Mouse (Mus musculus) spleen, adult 2 months (tissue): ENCODE data around the gene Trp53rka.

Source experiments
- CTCF ChIP-seq: fragments of 200-500 bp; IDR thresholded peaks from 2 replicates; pipeline ENCODE4 v1.5.1; 2011; ENCODE audit warnings: mild to moderate bottlenecking, inconsistent platforms; ENCODE audit not compliant: insufficient read depth, insufficient read length, insufficient replicate concordance; ENCODE audit errors: extremely low read depth
- POLR2A ChIP-seq: fragments of 200-500 bp; IDR thresholded peaks from 2 replicates; pipeline ENCODE4 v1.6.1; 2011; ENCODE audit warnings: low read depth, low read length, inconsistent platforms

GRCm38 (mm10) chr2:165475850-165476249 is 17.3 kb downstream of the Trp53rka start:
- no peak for TF ChIP-seq CTCF
- no peak for TF ChIP-seq POLR2A
